Mouse (Mus musculus) hindbrain, embryonic 14.5 days (tissue): ENCODE data around the gene Zfp93. TPM values are rescaled to one million over a fixed set of nuclear protein-coding genes. Genes with fewer than 3 reads are reported as not detected.

Experiments
- ATAC-seq: fragments of 200-750 bp; cut with Nextera tagmentation; 2 replicates; pipeline ENCODE4 v1.8.0; 2017; ENCODE audit warnings: moderate number of reproducible peaks, mild to moderate bottlenecking, moderate TSS enrichment, moderate library complexity; ENCODE audit not compliant: low FRiP score
- DNase-seq: peaks from one replicate; pipeline ENCODE4 v3.0.0-alpha.2; 2015; ENCODE audit warnings: low spot score
- H3K27ac ChIP-seq: fragments of 300-500 bp; sonication (generic); 2 replicates; pipeline ENCODE4 v1.5.1; 2014; ENCODE audit warnings: mild to moderate bottlenecking, moderate library complexity
- H3K27me3 ChIP-seq: fragments of 300-500 bp; sonication (generic); 2 replicates; pipeline ENCODE4 v1.6.1; 2014; ENCODE audit warnings: mild to moderate bottlenecking, low read length, mixed read lengths; ENCODE audit not compliant: control insufficient read depth, insufficient read depth
- H3K36me3 ChIP-seq: fragments of 300-500 bp; sonication (generic); replicated peaks from 2 replicates; pipeline ENCODE4 v1.6.1; 2014; ENCODE audit not compliant: control insufficient read depth, insufficient read depth
- H3K4me1 ChIP-seq: fragments of 300-500 bp; sonication (generic); replicated peaks from 2 replicates; pipeline ENCODE4 v1.6.1; 2014; ENCODE audit warnings: antibody characterized with exemption, low read length, mixed read lengths; ENCODE audit not compliant: control insufficient read depth, insufficient read depth
- H3K4me2 ChIP-seq: fragments of 300-500 bp; sonication (generic); replicated peaks from 2 replicates; pipeline ENCODE4 v1.6.1; 2014; ENCODE audit warnings: mild to moderate bottlenecking, moderate library complexity
- H3K4me3 ChIP-seq: fragments of 300-500 bp; sonication (generic); replicated peaks from 2 replicates; pipeline ENCODE4 v1.5.1; 2014; ENCODE audit warnings: mild to moderate bottlenecking, low read length
- H3K9ac ChIP-seq: fragments of 300-500 bp; sonication (generic); 2 replicates; pipeline ENCODE4 v1.6.1; 2014
- H3K9me3 ChIP-seq: fragments of 300-500 bp; sonication (generic); 2 replicates; pipeline ENCODE4 v1.6.1; 2016; ENCODE audit warnings: low read length; ENCODE audit not compliant: control insufficient read depth
- WGBS: fragments of 180-500 bp; shearing (Covaris S2); extraction: QIAGEN DNeasy Blood & Tissue Kit; methylation state at CpG from one replicate; pipeline ENCODE4 v1.1.7; 2014; 5-methylcytosine and 5-hydroxymethylcytosine counted together
- polyA plus RNA-seq: library from polyadenylated mRNA; unstranded; fragments of >200 nt; fragmentation: Nextera tagmentation; extraction: Ambion mirVana; gene quantifications from 2 replicates; pipeline ENCODE4 v1.2.1, GENCODE M21; 2014

Zfp93 gene
- polyA plus RNA-seq, 1 experiment from 2014 or later, result 8.1 TPM

- under 1% methylated on average over 12 of the region's 12 CpGs for WGBS
- Histone ChIP-seq H3K9me3 (no peaks in the 10 kb centered on the region), H3K9ac (peak overlapping the region; percentile 66), H3K27me3 (no peaks in the 10 kb centered on the region), H3K4me2 (peak overlapping the region; percentile 90), H3K4me3 (peak overlapping the region; percentile 60), H3K4me1 (peaks cover 20% of the 10 kb centered on the region), H3K27ac (peak overlapping the region; percentile 88), H3K36me3 (peaks cover 63% of the 10 kb centered on the region)
- DNase-seq (no peak), ATAC-seq (peak; percentile 14; the same call in 1 of the 2 replicates)
Measured at GRCm38 (mm10) chr7:24298635-24298972, 28.4 kb downstream of the Zfp93 start.

- Histone ChIP-seq H3K4me2 (peak overlapping the region; percentile 90), H3K9me3 (no peaks in the 10 kb centered on the region), H3K9ac (peak overlapping the region; percentile 66), H3K4me3 (peak overlapping the region; percentile 60), H3K36me3 (peaks cover 61% of the 10 kb centered on the region), H3K4me1 (peaks cover 20% of the 10 kb centered on the region), H3K27ac (peak overlapping the region; percentile 88), H3K27me3 (no peaks in the 10 kb centered on the region)
- ATAC-seq (peak; percentile 92), DNase-seq (peak; percentile 93)
- WGBS, result under 1% methylated on average over 44 of the region's 47 CpGs
Measured at GRCm38 (mm10) chr7:24298973-24299708, 28.9 kb downstream of the Zfp93 start.

- Histone ChIP-seq H3K9ac (peak overlapping the region; percentile 66), H3K4me1 (peaks cover 20% of the 10 kb centered on the region), H3K36me3 (peaks cover 60% of the 10 kb centered on the region), H3K27ac (peak overlapping the region; percentile 88), H3K27me3 (no peaks in the 10 kb centered on the region), H3K4me3 (peak overlapping the region; percentile 60), H3K4me2 (peak overlapping the region; percentile 90), H3K9me3 (no peaks in the 10 kb centered on the region)
- WGBS, result under 1% methylated on average over 18 of the region's 18 CpGs
- ATAC-seq (peak; percentile 39), DNase-seq (no peak)
Measured at GRCm38 (mm10) chr7:24299823-24300481, 29.7 kb downstream of the Zfp93 start.

GRCm38 (mm10) chr7:24300771-24301282, 30.6 kb downstream of the Zfp93 start, which contains the start of gene Zfp61:
Gene Zfp61, minus strand, starts transcription at chr7:24301232.
- Histone ChIP-seq H3K9me3 (no peaks in the 10 kb centered on the region), H3K36me3 (peaks cover 53% of the 10 kb centered on the region), H3K4me2 (peak within 1 kb of the TSS; percentile 90), H3K9ac (peak within 1 kb of the TSS; percentile 66), H3K27me3 (no peaks in the 10 kb centered on the region), H3K27ac (peak within 1 kb of the TSS; percentile 88), H3K4me1 (peaks cover 20% of the 10 kb centered on the region), H3K4me3 (peak within 1 kb of the TSS; percentile 60)
- DNase-seq (peak; percentile 65), ATAC-seq (0 out of 2 replicates have a peak, but pooled peaks have one; percentile 35)
- WGBS, result 2% methylated on average over 13 of the region's 13 CpGs

- Histone ChIP-seq H3K4me3 (peak overlapping the region; percentile 52), H3K4me1 (peaks cover 4% of the 10 kb centered on the region), H3K9ac (peak overlapping the region; percentile 82), H3K27me3 (no peaks in the 10 kb centered on the region), H3K9me3 (no peaks in the 10 kb centered on the region), H3K36me3 (peaks cover 14% of the 10 kb centered on the region), H3K4me2 (peak overlapping the region; percentile 85), H3K27ac (peak overlapping the region; percentile 81)
- DNase-seq (no peak), ATAC-seq (peak; percentile 75)
- WGBS, result 32% methylated on average over 29 of the region's 29 CpGs
Measured at GRCm38 (mm10) chr7:24315726-24316566, 45.7 kb downstream of the Zfp93 start.

- Histone ChIP-seq H3K9me3 (no peaks in the 10 kb centered on the region), H3K27ac (peak within 1 kb of the TSS; percentile 81), H3K4me1 (peaks cover 4% of the 10 kb centered on the region), H3K4me3 (peak within 1 kb of the TSS; percentile 52), H3K9ac (peak within 1 kb of the TSS; percentile 82), H3K27me3 (no peaks in the 10 kb centered on the region), H3K4me2 (peak within 1 kb of the TSS; percentile 85), H3K36me3 (peaks cover 7% of the 10 kb centered on the region)
- ATAC-seq (peak; percentile 96), DNase-seq (peak; percentile 98)
- 1% methylated on average over 33 of the region's 33 CpGs for WGBS
Measured at GRCm38 (mm10) chr7:24316567-24317092, 46.4 kb downstream of the Zfp93 start, which contains the start of gene Zfp94. Gene Zfp94, minus strand, starts transcription at chr7:24316666.

- H3K4me1 ChIP-seq, result peaks cover 4% of the 10 kb centered on the region
- ATAC-seq (no peak), DNase-seq (no peak)
- no peak overlapping the region for H3K27ac ChIP-seq
- no peaks in the 10 kb centered on the region for H3K36me3 ChIP-seq
- no peak overlapping the region for H3K9ac ChIP-seq
- no peaks in the 10 kb centered on the region for H3K27me3 ChIP-seq
- no peak overlapping the region for H3K4me2 ChIP-seq
- no peak overlapping the region for H3K4me3 ChIP-seq
- H3K9me3 ChIP-seq, result 0 out of 2 replicates have a peak, but pooled peaks cover 6% of the 10 kb centered on the region
- 76% methylated on average over 6 of the region's 6 CpGs for WGBS
Measured at GRCm38 (mm10) chr7:24318942-24319341, 48.7 kb downstream of the Zfp93 start.

GRCm38 (mm10) chr7:24322593-24322992, 52.4 kb downstream of the Zfp93 start:
- Histone ChIP-seq H3K27ac (no peak overlapping the region), H3K36me3 (no peaks in the 10 kb centered on the region), H3K4me1 (peaks cover 6% of the 10 kb centered on the region; the same call in 1 of the 2 replicates), H3K4me3 (no peak overlapping the region), H3K9ac (no peak overlapping the region), H3K27me3 (no peaks in the 10 kb centered on the region), H3K4me2 (no peak overlapping the region), H3K9me3 (0 out of 2 replicates have a peak, but pooled peaks cover 9% of the 10 kb centered on the region)
- ATAC-seq (no peak), DNase-seq (no peak)
- WGBS, result 74% methylated on average over 4 of the region's 4 CpGs
